In genomic region chr2:173000921-173001320, GRCm38 (mm10) we compare ENCODE assay signal across 9 mouse cellular contexts. TPM values are rescaled to one million over a fixed set of nuclear protein-coding genes. Genes with fewer than 3 reads are reported as not detected.
DNase-seq lines count a peak whose midpoint lies in the region; ATAC-seq and TF ChIP-seq lines count a peak whose summit lies in the region.
"Had no signal": no experiment of that assay in that cellular context is flagged by ENCODE, and none has a peak within 500 bp of the region (broad histone marks: within the 10 kb centered on the region; RNA-seq: fewer than 3 reads in every experiment).

No protein-coding gene starts in this region.

- no peak for TF ChIP-seq CTCF in cortical plate, adult 2 months (IDR thresholded peaks at IDR 0.05; ENCODE audit: extremely low read depth, insufficient read depth, low read length)

- H3K4me1 ChIP-seq in lung, embryonic 15.5 days = peaks cover 15% of the 10 kb centered on the region
- H3K4me1 ChIP-seq in cortical plate, adult 2 months (ENCODE audit: control insufficient read depth, insufficient read depth, low read length) = peaks cover 2% of the 10 kb centered on the region; the same call in 1 of the 2 replicates
- peaks cover 9% of the 10 kb centered on the region for H3K4me1 ChIP-seq in hindbrain, embryonic 16.5 days (ENCODE audit: control insufficient read depth, insufficient read depth, low read depth, low read length)
- peaks cover 17% of the 10 kb centered on the region for H3K4me1 ChIP-seq in midbrain, embryonic 15.5 days

- 17% methylated on average over 8 of the region's 8 CpGs for WGBS in lung, embryonic 15.5 days
- whole genome bisulfite sequencing in hindbrain, embryonic 16.5 days = 15% methylated on average over 8 of the region's 8 CpGs
- WGBS in midbrain, embryonic 15.5 days = 14% methylated on average over 8 of the region's 8 CpGs

- H3K4me3 ChIP-seq in lung, embryonic 15.5 days = peak overlapping the region; percentile 93
- peak overlapping the region; percentile 26 for H3K4me3 ChIP-seq in cortical plate, adult 2 months (ENCODE audit: insufficient read depth, low read length)
- H3K4me3 ChIP-seq in hindbrain, embryonic 16.5 days (ENCODE audit: low read length) = peak overlapping the region; percentile 95
- peak overlapping the region; percentile 91 for H3K4me3 ChIP-seq in midbrain, embryonic 15.5 days

- H3K36me3 ChIP-seq in lung, embryonic 15.5 days = peaks cover 29% of the 10 kb centered on the region
- H3K36me3 ChIP-seq in hindbrain, embryonic 16.5 days (ENCODE audit: control insufficient read depth, insufficient read depth, low read length) = peaks cover 21% of the 10 kb centered on the region
- peaks cover 23% of the 10 kb centered on the region for H3K36me3 ChIP-seq in midbrain, embryonic 15.5 days (replicated peaks)

- peak overlapping the region; percentile 87; the same call in 1 of the 2 replicates for H3K27ac ChIP-seq in lung, embryonic 15.5 days
- no peak overlapping the region for H3K27ac ChIP-seq in cortical plate, adult 2 months (ENCODE audit: insufficient read depth, low read length)
- H3K27ac ChIP-seq in hindbrain, embryonic 16.5 days (ENCODE audit: low read depth, low read length) = peak overlapping the region; percentile 85
- no peak overlapping the region for H3K27ac ChIP-seq in midbrain, embryonic 15.5 days

- no peak for ATAC-seq in lung, embryonic 15.5 days (ENCODE audit: borderline replicate concordance, extremely low read depth, low FRiP score, low TSS enrichment)
- no peak for ATAC-seq in hindbrain, embryonic 16.5 days
- ATAC-seq in midbrain, embryonic 15.5 days (replicated peaks) = no peak

- H3K9me3 ChIP-seq in lung, embryonic 15.5 days = no peaks in the 10 kb centered on the region
- H3K9me3 ChIP-seq in hindbrain, embryonic 16.5 days (ENCODE audit: control insufficient read depth, low read length) = no peaks in the 10 kb centered on the region
- H3K9me3 ChIP-seq in midbrain, embryonic 15.5 days = no peaks in the 10 kb centered on the region

- peak overlapping the region; percentile 90 for H3K9ac ChIP-seq in lung, embryonic 15.5 days
- peak overlapping the region; percentile 93 for H3K9ac ChIP-seq in hindbrain, embryonic 16.5 days (ENCODE audit: low read depth, low read length)
- H3K9ac ChIP-seq in midbrain, embryonic 15.5 days = peak overlapping the region; percentile 86

- TF ChIP-seq POLR2A in cortical plate, adult 2 months (IDR thresholded peaks at IDR 0.05; ENCODE audit: extremely low read depth, insufficient read depth, low read length) = no peak

- no peak for DNase-seq in lung, postnatal 14 days
- no peak for DNase-seq in c-Kit-positive CD71-positive TER-119-positive erythroid progenitor cells, embryonic 14.5 days (ENCODE audit: low spot score)
- no peak for DNase-seq in gastrocnemius, adult 8-10 months (ENCODE audit: low spot score in 2 of 2)
- no peak for DNase-seq in lung, postnatal 4 days

- H3K27me3 ChIP-seq in lung, embryonic 15.5 days = no peaks in the 10 kb centered on the region
- H3K27me3 ChIP-seq in hindbrain, embryonic 16.5 days (replicated peaks; ENCODE audit: control insufficient read depth, insufficient read depth, low read length) = no peaks in the 10 kb centered on the region
- 0 out of 2 replicates have a peak, but pooled peaks cover 7% of the 10 kb centered on the region for H3K27me3 ChIP-seq in midbrain, embryonic 15.5 days (replicated peaks)

- H3K4me2 ChIP-seq in lung, embryonic 15.5 days = peak overlapping the region; percentile 79
- peak overlapping the region; percentile 84 for H3K4me2 ChIP-seq in hindbrain, embryonic 16.5 days (ENCODE audit: low read length)
- H3K4me2 ChIP-seq in midbrain, embryonic 15.5 days = peak overlapping the region; percentile 76

RNA-seq across cellular contexts. Expression of gene Rae1, which starts 1.0 kb away (rescaled TPM):
- 122 and 123 TPM in 2 replicates for polyA plus RNA-seq in lung, embryonic 15.5 days (2015; fragmentation: Nextera tagmentation; extraction: Ambion mirVana)
- 68.4 and 79.6 TPM in 2 replicates for polyA plus RNA-seq in cortical plate, adult 2 months (2012; rRNA removed)
- polyA plus RNA-seq in hindbrain, embryonic 16.5 days (2015; fragmentation: Nextera tagmentation; extraction: Ambion mirVana) = 106 and 116 TPM in 2 replicates
- 118 and 126 TPM in 2 replicates for polyA plus RNA-seq in midbrain, embryonic 15.5 days (2015; fragmentation: Nextera tagmentation; extraction: Ambion mirVana)
- total RNA-seq in gastrocnemius, adult 8-10 months (2022) = 10 to 100 TPM in 3 of 4 experiments, 1 to 10 TPM in 1; 8.5 to 11.1 (median 11.0) TPM

RNA-seq across cellular contexts. Expression of gene Rbm38, which starts 19.4 kb away (rescaled TPM):
- 32.0 and 33.3 TPM in 2 replicates for polyA plus RNA-seq in lung, embryonic 15.5 days (2015; fragmentation: Nextera tagmentation; extraction: Ambion mirVana)
- polyA plus RNA-seq in cortical plate, adult 2 months (2012; rRNA removed) = 5.2 and 5.9 TPM in 2 replicates
- polyA plus RNA-seq in hindbrain, embryonic 16.5 days (2015; fragmentation: Nextera tagmentation; extraction: Ambion mirVana) = 10.0 and 15.4 TPM in 2 replicates
- 13.8 and 16.3 TPM in 2 replicates for polyA plus RNA-seq in midbrain, embryonic 15.5 days (2015; fragmentation: Nextera tagmentation; extraction: Ambion mirVana)
- total RNA-seq in gastrocnemius, adult 8-10 months (2022) = 100 to 1,000 TPM; 180 to 208 (median 192) TPM

RNA-seq across cellular contexts. Expression of gene Spo11, which starts 23.4 kb away (rescaled TPM):
- 0.06 and 0.22 TPM in 2 replicates for polyA plus RNA-seq in lung, embryonic 15.5 days (2015; fragmentation: Nextera tagmentation; extraction: Ambion mirVana)
- polyA plus RNA-seq in cortical plate, adult 2 months (2012; rRNA removed) = 0.36 and 0.67 TPM in 2 replicates
- polyA plus RNA-seq in hindbrain, embryonic 16.5 days (2015; fragmentation: Nextera tagmentation; extraction: Ambion mirVana) = 1.2 and 1.8 TPM in 2 replicates
- 1.4 TPM in 2 replicates for polyA plus RNA-seq in midbrain, embryonic 15.5 days (2015; fragmentation: Nextera tagmentation; extraction: Ambion mirVana)
- not detected for total RNA-seq in gastrocnemius, adult 8-10 months (2022)
- total RNA-seq: heart, postnatal 10 days had no signal

Comparison
In these comparisons a context has a peak if more than half of its experiments do, and no peak if none do; other contexts are left out.
1. H3K27ac ChIP-seq: peak in lung, embryonic 15.5 days (single experiment) and hindbrain, embryonic 16.5 days (single experiment); none in cortical plate, adult 2 months (single experiment) and midbrain, embryonic 15.5 days (single experiment).
2. H3K4me3 ChIP-seq: peak in every context shown above with its lines; median percentile 95 in hindbrain, embryonic 16.5 days; 93 in lung, embryonic 15.5 days; 91 in midbrain, embryonic 15.5 days; 26 in cortical plate, adult 2 months.
3. Peak in every context shown above with its lines, with median percentiles within 50 percentile points of each other: H3K4me2 ChIP-seq and H3K9ac ChIP-seq.